Mouse (Mus musculus) frontal cortex, postnatal 14 days (tissue): ENCODE results near the gene Chmp4b.

Experiments
- DNase-seq, 2 experiments: peaks; one replicate each; pipeline ENCODE4 v3.0.0; 2022; ENCODE audit warnings: low spot score in 2 of 2

The Chmp4b gene

DNA sequence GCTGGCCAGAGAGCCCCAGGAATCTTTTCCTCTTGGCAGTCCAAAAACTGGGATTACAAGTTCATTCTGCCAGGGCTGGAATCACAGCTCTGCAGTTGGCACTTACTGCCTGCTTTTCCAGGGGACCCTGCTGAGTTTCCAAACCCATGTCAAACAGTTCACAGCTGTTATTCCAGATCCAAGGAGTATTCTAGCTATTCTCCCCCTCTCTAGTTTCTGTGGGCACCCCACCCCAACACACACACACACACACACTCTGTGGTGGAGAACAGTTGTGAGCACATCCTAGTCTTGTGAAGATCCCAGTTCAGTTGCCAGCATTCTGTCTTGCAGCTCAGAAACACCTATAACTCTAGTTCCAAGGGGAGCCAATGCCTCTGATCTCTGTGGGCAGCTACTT lies 65.6 kb downstream of the Chmp4b start:
- no peak for DNase-seq

DNA sequence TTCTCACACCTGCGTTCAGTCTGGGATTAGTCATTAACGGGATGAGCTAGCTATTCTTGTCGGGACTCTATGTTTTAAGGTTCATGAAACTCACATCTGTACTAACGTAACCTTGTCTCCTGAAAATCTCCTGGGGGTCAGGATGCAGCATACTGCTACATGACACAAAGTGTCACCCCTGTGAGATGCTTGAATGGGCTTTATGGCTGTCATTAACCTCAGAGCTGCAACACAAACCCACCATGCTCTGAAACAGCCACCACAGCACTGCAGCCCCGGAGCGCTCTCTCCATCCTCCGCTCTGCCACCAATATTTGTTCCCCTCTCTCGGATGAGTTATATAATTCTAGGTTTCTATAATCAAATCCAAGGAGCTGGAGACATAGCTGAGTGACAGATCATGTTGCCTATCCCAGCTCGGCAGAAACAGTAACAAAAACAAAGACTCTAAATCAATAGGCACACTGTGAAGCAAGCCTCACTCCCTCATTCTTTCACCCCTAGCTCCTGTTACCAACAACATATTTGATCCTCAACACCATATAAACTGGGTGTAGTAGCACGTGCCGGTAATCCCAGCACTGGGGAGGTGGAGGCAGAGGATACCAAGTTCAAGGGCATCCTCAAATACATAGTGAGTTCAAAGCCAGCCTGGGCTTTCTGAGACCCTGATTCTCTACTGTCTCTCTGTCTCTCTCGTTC lies 67.5 kb downstream of the Chmp4b start:
- no peak for DNase-seq

DNA sequence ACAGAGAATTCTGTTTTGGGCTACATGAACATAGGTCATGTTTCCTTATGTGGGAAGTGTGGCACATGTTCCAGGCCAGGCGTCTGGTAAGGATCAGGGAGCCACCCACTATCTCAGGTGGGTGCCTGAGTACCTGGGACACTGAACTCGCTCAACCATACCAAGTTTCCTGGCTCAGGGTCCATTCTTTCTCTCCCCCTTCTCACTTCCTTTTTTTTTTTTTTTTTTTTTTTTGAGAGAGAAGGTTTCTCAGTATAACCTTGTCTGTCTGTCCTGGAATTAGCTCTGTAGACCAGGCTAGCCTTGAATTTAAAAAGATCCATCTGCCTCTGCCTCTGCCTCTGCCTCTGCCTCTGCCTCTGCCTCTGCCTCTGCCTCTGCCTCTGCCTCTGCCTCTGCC lies 68.8 kb downstream of the Chmp4b start:
- DNase-seq: no peak

DNA sequence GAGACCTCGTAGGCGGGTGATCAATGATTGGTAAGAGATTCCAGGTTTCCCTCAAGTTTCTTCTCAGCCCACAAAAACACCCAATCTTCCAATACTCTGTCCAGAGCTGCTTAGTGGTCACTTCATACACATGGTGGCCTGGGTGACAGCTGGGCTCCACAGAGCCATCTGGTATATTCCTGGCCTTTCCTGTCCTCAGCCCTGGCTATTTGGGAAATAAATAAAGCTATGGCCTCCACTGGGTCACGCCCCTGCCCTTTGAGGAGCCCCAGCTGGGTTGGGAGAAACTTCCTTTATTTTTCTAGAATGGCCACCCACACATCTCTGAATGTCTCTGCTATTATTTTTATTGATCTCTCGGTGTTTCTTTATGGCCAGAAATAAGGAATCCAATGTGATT lies 72.0 kb downstream of the Chmp4b start:
- DNase-seq: no peak

DNA sequence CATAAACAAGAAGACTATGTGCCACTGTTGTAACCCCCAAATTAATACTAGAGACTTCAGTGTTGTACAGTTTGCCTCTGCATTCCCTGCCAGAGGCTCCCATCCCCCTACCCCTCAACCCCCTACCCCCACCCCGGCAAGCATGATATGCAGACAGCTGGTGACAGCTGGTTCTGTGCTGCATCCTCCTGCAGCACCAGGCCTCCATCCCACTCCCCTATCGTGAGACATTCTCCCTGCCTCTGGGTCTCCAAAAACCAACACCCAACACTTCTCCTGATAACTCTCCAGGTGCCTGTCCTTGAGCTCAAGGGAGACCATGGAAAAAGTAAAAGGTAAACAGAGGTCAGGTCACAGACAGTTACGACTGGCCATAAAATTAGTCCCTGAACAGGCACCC lies 78.2 kb downstream of the Chmp4b start:
- DNase-seq: no peak

DNA sequence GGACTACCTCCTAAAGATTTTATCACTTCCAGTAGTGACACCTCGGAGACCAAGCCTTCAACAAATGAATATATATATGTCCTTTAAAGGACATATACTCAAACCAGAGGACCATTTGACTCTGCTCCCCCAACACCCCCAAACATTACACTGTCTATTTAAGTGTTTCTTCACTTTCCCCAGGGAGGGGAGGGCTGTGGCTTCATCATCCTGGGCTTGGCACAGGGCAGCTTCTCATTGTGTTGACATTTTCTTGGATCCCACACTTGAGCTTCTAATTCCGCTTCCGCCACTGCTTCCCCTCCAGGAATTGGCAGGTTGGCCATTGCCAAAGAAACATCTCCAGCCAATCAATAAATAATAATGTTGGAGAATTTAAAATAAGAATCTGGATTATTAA lies 79.3 kb downstream of the Chmp4b start:
- DNase-seq: no peak

DNA sequence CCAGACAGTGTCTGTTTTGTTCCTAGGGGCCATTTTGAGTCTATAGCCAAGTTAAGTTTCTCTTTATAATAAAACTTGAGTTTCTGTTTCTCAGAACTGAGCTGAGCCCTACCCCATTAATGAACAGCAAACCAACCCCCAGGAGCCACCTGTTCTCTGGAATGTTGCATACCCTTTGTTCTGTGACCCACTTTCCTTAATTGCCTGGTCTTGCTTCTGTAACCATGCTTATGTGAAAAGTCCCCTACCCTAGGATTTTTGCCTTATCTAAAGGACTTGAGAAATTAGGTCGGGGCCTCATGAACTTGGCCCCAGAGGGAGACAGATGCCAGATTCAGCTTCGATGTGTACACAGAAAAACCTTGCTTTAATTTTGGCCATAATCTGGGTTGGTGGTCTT lies 80.4 kb downstream of the Chmp4b start:
- no peak for DNase-seq

DNA sequence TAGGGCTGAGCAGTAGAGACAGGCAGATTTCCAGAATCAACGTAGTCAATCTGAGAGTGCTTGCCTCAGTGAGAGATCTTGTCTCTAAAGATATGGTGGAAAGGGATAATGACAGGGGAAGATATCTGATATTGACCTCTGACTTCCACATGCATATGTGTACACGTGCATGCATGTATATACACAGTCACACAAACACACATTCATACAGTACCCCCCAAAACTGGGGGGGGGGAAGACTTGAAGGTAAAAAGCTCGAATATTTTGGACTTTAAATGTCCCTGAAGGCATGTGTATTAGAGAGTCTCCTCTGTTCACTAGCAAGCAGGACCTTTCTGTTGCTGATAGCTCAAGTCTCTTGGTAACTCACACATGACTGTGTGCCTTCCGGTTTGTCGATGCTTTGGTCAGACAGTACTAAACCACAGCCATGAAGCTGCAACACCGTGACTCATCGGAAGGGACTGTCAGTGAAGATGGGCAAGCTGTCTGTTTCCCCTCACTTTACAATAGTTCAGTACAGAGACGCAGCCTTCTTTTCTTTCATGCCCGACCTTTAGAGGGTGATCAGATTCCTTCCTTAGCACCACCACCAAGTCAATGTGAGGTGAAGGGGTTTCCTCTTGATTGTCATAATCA lies 81.1 kb downstream of the Chmp4b start:
- DNase-seq: no peak

DNA sequence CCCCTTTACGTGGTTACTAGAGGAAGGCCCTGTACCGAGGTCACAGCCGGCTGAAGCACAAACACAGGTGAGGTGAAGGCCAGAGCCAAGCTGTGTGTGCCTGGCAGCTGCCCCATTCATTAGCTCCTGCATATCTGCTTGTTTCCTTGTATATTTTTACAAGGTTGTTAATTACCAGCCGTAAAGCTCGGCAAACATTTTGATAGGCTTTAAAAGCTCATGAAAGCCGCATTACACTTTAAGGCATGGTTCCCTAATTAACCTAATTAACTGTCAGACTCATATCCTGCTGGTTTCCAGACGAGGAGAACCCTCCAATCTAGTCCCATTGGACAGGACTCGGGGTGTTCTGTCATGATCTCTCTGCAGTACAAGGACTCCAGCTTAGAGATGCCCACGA lies 83.5 kb downstream of the Chmp4b start:
- DNase-seq: no peak

DNA sequence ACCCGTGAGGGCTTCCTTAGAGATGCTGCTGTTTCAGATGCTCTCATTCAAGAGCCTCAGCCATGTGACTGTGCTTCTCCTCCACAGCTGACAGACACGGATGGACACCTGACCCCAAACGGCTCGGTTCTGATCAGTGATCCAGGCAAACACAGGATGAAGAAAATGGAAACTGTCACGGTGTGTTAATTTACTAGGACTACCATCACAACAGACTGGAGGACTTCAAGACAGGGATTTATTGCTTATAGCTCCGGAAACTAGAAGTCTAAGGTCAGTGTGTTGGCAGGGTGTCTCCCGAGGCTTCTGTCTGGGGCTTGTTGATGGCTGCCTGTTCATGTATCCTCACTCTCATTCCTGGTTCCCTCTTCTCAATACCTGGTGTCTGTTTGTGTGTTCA lies 83.9 kb downstream of the Chmp4b start:
- no peak for DNase-seq

DNA sequence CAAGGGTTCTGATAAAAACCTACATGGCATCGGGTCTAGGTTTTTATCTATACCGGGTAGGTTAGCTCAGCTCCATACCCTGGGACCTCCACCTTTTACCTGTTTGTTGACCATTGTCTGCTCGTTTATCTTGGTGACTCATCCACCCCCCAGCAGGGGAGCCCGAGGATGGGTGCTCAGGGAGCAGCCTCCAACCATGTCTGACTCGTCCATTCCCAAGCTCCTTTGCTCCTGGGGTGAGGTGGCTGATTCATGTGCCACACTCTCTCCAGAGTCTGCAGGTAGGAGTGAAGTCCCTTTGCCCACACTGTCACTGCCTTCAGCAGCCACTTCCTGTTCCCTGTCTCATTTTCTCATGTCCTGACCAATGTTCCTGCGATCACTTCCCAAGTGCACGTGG lies 84.5 kb downstream of the Chmp4b start:
- DNase-seq: no peak

DNA sequence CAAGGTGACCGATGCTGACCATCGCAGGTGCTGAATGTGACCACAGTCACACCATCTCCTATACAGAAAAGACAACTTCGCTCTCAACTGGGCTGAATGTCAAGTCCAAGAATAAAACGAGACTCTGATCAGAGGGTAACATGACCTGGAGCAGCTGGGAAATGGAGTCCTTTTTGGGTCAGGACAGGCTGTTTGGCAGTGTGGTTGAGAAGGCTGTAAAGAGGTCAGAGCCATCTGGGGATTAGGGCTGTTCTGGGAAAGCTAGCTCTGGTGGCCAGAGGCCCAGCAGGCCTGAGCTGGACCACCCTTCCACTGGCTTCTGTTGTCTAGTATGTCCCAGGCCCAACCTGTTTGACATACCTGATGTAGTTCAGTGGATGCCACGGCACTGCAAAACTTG lies 87.1 kb downstream of the Chmp4b start:
- no peak for DNase-seq

DNA sequence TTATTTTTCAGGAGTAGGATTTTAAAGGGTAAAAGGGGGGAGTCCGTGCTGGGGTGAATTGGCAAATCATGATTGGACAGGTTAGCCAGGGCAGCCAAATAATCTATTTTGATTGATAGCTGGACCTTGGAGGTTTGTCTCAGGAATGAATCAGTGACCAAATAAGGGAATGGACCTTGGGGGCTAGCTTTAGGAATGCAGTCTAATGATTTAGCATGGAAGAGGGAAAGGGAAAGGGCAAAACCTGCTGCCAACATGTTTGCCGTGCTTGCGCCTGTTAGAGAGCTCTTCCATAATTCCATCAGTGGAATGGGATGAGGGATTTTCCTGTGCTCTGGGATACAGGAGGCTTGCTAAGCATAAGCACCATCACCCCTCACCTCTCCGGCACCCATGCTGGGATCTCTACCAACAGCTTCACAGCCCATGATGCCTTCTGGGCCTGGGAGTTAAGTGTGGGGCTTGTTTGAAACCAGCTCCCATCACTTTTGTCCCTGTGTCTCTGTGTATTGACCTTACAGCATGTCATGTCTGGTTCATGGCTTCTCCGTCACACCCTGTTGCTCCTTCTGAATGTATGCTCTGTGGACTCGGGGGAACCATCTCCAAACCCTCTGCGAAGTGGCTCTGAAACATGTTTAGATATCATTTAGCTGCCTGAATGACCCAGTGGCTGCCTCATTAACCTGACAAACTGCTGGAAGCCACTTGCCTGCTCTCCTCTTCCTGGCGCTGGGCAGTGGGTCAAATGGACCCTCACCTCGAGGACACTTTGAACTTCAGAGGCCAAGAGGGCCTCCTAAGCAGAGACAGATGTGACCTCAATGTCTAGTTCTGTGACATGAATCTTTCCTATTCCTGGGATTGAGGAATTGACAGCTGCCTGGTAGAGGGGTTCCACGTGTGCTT lies 91.7 kb downstream of the Chmp4b start:
- no peak for DNase-seq

DNA sequence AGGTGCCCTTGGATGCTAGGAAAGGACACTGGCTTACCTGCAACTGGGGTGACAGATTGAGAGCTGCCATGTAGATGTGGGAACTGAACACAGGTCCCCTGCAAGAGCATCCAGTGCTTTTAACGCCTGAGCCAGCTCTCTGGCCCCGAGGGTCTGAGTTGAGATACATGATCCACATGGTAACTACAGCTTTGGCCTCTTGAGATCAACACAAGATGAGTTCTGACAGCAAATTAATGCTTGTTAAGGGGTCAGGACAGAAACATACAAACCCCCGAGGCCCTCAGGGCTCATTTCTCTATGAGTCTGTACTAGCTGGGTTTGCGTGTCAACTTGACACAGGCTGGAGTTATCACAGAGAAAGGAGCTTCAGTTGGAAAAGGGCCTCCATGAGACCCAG lies 92.4 kb downstream of the Chmp4b start:
- no peak for DNase-seq
